Mouse (Mus musculus) left cerebral cortex, adult 8-10 months (tissue): Measurements from ENCODE around the gene Upf1. TPM values are rescaled to one million over a fixed set of nuclear protein-coding genes. Genes with fewer than 3 reads are reported as not detected.

ENCODE experiments used
- DNase-seq, 2 experiments: peaks; one replicate each; pipeline ENCODE4 v3.0.0; 2022; ENCODE audit warnings: low spot score in 2 of 2
- total RNA-seq, 4 experiments: library from RNA; stranded (reverse); gene quantifications; 2 replicates each; pipeline ENCODE4 v1.2.4; 2022

The Upf1 gene
- total RNA-seq, 4 experiments from 2014 or later = 55.1 to 60.8 (median 59.2) TPM

DNA sequence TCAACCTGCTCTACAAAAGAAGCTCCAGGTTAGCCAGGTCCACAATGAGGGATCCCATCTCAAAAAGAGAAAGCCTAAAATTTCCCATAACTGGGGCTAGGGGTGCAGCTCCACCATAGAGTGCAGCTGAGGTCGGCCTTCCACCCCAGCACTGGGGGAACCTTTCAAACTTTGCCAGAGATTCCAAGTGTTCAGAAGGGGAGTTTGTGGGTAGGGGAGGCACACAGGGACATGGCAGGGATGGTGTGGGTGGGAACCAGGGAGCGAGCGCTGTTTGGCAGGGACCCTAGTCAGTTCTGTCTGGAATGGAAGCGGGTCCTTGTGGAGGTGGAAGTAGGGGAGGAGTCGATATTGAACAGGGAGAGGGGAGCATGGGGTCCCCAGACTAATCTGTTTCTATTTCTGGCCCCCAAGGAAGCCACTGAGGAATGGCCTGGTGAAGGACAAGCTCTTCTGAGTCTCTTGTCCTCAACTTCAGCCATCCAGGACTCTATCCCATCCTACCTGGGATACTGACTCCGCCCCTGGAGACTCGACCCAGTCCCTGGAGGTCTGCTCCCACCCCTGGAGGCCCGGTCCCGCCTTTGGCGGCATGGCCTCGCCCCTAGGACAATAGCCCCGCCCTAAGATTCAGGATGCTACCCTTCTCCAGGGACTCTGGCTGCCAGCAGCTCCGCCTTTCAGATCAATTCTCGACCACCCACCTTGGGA is 23.8 kb downstream of the Upf1 start, which contains the start of gene Gdf1:
Gene Gdf1 (plus strand): TSS at position 694 of the 711 bp plus-strand sequence.
- no peak for DNase-seq

DNA sequence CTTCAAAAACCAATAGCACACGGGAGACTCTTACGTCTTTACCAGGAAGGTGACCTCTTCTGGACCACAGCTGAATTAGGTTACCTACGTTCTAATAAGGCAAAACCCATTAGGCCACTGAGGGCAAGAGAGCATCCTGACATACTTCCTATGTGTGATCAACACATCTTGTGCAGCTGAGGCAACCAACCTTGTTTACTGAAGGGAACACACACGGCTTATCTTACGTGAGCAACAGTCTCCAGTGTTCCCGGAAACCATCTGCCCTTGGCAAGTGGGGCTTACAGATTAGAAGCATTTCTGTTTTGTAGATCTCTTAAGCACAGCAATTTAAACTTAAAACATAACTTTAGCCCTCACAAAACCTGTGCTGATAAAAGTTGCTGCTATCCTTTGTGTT is 25.6 kb downstream of the Upf1 start:
- DNase-seq = no peak

DNA sequence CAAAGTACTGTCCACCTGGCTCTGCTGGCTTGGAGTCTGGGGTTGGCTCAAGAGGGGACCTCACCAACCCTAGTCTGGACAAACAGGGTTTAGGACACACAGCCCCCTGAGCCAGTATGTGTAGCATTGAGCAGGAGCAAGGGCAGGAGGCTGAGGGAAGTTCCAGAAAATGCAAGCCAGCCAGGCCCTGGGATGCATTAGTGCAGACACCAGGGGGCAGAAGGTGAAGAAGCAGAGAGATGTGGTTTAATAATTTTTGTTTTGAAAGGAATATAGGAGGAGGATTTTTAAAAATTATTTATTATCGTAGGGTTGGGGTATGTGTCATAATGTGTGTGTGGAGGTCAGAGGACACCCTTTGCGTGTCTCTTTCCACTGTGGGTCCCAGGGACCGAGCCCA is 29.4 kb downstream of the Upf1 start:
- DNase-seq = no peak

DNA sequence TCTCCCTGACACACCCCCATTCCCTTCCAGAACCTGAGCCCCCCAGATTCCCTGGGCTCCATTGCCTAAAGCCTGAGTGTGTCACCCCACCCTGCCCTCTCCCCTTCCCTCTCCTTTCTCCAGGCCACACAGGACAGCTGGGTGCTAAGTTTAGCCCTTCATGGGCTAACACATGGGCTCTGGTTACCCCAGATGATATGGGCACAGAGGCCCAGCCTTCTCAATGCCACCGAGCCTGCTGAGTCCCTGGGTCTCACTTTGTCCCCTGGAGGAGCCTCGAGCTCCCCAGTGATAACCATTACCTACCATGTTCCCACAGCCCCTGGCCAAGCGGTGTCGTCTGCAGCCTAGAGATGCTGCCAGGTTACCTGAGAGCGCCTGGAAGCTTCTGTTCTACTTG is 35.2 kb downstream of the Upf1 start:
- DNase-seq = no peak

DNA sequence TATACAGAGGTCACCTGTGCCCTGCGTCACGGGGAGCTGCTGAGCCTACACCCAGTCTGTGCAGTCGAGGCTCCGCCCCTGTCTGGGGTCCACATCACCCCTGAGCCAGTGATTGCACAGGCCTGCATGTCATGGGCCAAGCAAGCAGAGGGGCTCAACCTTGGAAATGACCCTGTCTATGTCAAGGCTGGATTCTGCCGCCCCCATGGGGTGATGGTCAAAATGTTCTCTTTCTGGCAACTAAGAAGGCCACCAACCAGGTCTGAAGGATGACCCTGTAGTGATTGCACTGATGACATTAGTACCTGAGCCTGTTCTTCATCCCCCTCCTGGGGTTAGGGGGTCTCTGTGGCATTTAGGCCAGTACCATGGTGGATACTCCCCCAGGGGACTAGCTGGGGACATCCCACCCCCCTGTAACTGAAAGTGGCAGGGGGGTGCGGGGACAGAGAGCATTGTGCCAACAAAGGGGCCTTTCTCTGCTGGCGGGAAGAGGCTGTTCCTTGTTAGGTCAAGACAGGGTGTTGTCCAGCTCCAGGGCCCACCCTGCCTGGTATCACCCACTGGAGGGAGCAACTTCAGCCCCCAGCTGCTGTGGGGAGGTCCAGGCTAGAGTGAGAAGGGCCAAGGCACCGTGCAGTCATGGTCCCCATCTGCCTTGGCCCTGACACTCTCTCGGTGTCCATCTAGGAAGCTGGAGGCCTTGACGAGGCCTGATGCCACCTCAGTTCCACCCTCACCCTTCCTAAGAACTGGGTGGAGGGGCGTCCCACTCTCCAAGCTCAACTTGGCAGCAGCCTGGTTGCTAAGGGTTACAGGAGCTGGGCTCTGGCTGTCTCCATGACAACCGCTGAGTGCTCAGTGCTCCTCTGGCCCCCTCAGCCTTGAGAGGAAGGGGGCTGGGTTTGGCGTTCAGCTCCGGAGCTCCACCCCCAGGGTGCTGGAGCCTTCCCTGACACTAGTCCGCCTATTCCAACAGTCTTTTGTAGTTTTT is 36.3 kb downstream of the Upf1 start:
- peak; percentile 48 to 95 for DNase-seq

DNA sequence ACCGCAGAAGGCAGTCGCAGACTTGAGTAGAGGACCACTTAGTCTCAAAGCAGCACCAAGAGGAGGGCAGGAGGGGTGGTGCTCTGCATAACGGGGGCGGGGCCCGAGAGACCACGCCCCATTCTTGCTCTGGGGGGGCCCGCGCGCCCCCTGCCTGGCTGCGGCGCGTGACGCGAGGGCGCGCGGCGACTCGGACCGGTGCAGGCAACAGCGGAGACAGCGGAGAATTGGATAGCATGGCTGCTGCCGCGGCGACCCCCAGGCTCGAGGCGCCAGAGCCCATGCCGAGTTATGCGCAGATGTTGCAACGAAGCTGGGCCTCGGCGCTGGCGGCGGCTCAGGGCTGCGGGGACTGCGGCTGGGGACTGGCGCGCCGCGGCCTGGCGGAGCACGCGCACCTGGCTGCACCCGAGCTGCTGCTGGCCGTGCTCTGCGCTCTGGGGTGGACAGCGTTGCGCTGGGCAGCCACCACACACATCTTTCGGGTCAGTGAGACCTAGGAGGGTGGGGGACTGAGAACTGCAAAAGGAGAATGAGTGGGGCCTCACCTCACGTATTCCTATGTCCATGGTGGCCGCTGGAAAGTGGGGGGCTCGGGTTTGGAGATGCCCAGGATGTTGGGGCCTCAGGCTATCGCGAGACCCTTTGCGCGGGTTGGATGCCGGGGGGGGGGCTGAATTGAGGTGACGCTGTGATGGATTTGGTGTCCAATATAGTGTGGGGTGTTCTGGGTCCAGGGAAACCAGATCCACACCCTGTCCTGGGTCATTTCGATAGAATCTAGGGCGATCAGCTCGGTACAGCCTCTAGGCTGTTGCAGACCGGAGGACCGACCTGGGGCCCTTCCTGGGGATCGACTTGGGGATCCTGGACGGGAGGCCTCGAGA is 37.2 kb downstream of the Upf1 start, which contains the start of gene Cers1:
Gene Cers1 (plus strand): TSS at position 152 of the 887 bp plus-strand sequence.
- peak; percentile 67 to 80 for DNase-seq

DNA sequence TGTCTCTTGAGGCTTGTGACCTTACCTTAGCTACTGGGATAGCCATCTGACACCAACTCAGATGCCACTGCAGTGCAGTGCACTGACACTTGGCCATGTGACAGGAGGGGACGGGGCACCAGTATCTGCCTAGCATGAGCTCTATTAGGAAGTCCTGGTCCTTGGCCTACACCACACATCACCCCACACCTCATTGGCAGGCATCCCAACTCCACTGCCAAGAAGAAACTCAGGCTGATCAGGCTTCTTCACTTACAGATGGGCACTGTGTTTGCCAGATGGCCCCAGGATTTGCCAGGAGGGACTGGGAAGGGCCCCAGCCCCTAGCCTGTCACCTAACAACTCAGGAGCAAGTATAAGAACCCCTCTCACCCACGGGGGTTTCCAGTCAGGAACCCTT is 39.7 kb downstream of the Upf1 start:
- DNase-seq = no peak

DNA sequence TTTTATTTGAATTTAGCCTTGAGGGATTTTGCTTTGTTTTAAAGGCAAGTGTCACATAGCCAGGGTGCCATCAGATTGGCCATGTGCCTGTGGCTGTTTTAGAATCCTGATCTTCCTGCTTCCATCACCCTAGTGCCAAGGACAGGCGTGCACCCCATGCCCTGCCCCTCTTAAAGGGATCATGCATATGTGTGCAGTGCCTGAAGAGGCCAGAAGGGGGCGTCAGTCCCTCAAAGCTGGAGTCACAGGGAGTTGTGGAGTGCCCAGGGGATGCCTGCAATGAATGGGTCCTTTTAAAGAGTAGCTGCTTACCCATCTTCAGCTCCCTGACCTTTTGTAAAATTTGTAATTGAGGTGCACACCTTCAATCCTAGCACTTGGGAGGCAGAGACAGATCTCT is 43.8 kb downstream of the Upf1 start:
- DNase-seq = no peak

DNA sequence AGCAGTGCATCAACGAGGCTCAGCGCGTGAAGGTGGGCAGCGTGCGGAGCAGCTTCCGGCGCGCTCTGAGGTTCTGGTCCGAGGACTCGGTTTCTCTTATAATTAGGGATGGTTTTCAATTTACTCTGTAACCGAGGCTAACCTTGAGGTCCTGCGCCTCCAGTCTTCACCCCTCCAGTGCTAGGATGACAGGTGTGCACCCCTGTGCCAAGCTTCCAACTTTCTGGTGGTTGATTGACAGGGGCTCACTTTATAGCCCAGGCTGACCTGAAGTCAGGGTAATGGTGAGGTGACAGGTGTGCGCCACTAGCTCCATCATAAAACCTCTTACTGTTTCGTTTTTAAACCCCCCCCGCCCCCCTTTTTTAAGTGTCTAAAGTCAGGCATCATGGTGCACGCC is 50.2 kb downstream of the Upf1 start:
- no peak for DNase-seq

DNA sequence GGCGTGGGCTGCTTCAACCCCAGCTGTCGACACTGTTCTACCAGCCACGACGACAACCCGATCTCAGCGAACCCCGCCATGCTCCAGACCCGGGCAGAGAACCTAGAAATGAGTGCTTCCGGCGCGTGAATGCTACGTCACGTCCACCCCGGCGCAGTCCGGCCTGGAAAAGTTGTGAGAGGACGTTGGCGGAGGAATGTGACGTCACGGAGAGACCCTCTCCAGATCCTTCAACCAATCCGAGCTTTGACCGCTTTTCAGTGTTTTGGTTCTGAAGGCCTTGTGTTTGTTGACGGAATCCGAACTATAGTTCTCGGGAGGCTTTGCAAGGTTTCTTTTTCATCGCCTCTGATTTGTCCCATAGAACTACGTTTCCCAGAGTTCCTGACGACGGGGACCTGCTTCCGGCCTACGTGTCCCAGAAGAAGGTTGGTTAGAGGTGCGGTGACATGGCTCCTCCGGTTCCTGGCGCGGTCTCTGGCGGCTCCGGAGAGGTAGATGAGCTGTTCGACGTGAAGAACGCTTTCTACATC is 50.7 kb downstream of the Upf1 start, which contains the start of the genes Ddx49 and Cope:
Gene Ddx49 (minus strand): TSS at position 132 of the 533 bp plus-strand sequence.
Gene Cope (plus strand): TSS at position 161 of the 533 bp plus-strand sequence.
- DNase-seq = peak; percentile 92 to 96

DNA sequence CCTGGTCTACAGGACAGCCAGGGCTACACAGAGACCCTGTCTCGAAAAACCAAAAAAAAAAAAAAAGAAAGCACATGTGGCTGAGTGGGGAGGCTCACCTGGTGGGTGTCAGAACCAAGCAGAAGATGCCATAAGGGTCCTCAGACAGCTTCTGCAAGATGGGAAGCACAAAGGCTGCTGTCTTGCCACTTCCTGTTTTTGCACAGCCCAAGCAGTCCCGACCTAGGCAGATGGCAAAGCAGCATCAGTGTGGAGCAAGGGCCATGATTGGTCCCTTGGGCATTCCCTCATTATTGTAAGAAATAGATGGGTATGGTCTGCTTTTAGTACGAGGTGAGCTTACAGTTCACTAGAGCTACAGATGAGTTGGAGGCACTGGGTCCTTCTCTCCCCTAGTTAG is 52.2 kb downstream of the Upf1 start:
- DNase-seq = no peak

DNA sequence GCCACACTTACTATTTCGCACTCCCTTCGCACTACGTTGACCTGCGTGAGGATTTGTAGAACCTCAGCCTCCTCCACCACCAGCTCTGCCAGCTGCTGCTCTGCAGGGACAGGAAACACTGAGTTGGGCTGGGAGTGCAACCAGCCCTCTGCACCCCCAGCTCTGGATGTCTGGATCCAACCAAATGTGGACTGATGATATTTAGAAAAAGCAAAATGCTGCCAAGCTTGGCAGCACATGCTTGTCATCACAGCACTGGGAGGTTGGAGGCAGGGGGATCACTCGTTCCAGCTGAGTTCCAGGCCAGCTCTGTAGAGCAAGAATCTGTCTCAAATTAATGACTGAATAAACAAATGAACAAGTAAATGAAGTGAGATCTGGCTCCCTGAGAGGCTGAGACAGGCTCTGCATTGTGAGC is 59.1 kb downstream of the Upf1 start:
- DNase-seq = no peak

DNA sequence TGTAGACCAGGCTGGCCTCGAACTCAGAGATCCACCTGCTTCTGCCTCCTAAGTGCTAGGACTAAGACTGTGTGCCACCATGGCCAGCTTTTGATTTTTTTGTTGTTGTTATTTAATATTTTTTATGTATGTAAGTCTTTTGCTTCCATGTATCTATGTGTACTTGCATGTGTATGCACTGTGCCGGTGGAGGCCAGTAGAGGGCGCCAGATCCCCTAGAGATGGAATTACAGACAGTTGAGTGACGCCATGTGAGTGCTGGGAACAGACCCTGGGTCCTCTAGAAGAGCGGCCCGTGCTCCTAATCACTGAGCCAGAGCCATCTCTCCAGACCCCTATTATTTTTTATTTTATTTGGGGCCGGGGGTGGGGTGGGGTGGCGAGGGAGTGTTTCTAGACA is 66.3 kb downstream of the Upf1 start:
- no peak for DNase-seq

DNA sequence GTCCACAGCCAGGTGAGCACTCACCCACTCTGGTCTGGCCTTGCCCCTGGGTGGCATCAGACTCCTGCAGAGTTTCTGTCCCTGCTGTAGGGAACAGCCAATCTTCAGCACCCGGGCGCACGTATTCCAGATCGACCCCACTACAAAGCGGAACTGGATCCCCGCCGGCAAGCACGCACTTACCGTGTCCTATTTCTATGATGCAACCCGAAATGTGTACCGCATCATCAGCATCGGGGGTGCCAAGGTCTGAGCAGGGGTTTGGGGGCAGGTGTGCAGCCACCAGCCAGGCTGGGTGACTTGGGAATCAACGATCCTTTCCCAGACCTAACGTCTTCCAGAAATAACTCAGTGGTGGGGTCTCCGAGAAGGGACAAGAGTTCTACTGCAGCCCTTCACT is 67.8 kb downstream of the Upf1 start:
- DNase-seq = no peak

DNA sequence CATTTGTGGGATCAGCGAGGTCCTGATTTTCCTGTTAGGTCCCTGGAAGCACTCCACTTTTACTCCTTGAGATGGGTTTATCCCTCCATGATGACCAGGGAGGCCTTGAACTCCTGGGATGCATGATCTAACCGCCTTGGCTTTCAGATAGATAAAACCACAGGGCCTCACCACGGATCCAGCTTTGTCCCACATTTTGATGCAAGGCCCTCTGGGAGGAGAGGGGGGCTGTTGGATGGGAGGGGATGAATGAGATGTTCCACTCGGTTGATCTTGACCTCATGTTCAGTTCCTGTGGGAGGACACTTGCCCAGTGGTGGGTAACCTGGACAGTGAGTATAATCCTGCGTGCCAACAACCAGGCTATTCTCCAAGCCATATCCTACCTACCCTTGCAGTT is 68.7 kb downstream of the Upf1 start:
- no peak for DNase-seq

DNA sequence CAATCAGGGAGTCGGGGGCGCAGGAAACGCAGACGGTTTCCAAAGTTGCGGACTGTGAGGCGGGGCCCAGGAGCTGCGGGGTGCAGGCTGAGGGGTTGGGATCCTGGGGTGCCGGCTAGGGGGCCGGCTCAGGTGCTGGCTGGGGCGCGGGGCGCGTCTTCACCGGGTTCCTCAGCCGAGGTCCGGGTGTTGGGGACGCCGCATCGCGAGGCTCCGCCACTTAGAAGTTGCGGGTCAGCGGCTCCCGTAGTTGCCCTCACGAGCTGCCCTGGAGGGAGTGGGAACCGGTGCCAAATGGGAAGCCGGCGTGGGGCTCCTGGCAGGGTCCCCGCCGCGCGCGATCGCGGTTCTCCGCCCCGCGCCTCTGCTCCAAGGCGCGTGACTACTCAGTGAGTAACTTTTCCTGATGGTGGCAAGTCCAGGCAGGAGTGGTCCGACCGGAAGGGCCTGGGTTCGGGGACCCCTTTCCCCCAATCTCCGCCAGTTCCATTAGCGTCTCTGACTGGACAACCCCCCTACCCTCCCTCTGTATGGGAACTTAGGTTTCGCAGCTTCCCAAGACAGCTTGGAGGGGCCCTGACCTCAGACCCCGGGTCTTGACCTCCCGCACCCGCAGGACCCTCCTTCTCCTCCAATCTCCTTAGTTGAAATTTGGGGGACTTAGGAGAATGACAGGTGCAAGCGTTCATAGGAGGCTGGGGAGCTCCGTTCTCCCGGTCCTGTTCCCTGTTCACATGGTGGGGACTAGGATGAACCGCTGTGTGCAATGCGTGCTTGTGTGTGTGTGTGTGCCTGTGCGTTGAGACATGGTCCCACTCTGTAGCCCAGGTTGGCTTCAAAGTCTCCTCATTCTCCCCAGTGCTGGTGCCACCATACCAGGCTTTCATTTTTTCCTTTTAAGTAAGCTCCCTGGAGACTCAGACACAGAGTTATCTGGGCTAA is 69.7 kb downstream of the Upf1 start:
- DNase-seq = no peak

DNA sequence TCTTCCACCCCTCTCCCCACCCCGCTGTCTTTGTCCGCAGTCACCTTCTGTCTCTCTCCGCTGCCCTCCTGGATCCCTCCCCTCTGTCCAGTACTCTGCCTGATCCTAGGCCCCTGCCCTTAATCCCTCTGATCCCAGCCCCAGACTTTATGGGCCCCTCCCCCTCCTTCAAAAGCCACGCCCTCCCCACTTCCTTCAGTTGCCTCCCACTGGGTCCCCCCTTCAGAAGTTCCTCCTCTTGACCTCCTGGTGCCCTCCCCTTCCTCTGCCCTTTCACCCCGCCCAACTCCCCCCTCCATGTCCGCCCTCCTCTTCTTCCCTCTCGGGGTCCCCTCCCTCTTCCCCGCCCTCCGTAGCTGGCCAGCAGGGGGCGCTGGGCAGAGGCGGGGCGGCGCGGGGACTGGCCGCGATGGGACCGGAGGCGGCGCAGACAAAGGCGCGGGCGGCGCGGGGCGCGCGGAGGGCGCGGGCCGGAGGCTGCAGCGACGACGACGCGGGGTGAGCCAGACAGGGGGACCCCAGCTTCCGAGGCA is 70.4 kb downstream of the Upf1 start, which contains the start of gene Homer3:
Gene Homer3 (plus strand): TSS at position 225 of the 533 bp plus-strand sequence.
- peak; percentile 49 to 71 for DNase-seq
